Mouse (Mus musculus) CD4-positive, CD25-positive, alpha-beta regulatory T cell, adult 4 months (primary cell): ENCODE measurements around the gene Cdc42ep4. TPM values are rescaled to one million over a fixed set of nuclear protein-coding genes. Genes with fewer than 3 reads are reported as not detected.

Experiments
- ATAC-seq: one replicate; pipeline ENCODE4 v1.8.0; 2017
- polyA plus RNA-seq, 2 experiments: library from polyadenylated mRNA; unstranded; fragments of 100-300 nt; shearing (Covaris generic); gene quantifications; one replicate each; pipeline ENCODE4 v1.2.1; 2017

Gene Cdc42ep4
- 1 to 10 TPM; 2.1 to 2.3 TPM for polyA plus RNA-seq

GRCm38 (mm10) chr11:113751484-113752084, at the start of gene Cdc42ep4:
Cdc42ep4 (minus strand) TSS chr11:113751881.
- ATAC-seq = peak; percentile 86

GRCm38 (mm10) chr11:113800026-113800425, 48.3 kb upstream of the Cdc42ep4 start:
- ATAC-seq = no peak

DNA sequence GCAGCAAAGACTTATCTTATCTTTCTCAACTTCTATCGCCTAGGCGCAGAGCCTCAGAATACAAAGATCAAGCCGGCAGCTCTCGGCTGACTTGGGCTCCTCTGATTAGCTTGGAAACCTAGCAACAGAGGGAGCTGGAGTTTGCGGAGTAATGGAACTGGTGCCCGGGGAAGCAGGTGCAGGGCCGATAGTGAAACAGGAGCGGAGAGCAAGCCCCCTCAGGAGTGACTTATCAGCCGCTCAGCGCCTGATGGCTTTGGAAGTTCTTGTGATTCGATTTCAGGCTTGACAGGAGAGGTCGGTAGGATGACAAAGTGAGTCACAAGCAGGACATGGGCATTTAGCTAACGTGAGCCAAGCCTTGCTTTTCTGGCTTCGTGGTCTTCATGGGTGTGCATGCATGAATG, 47.4 kb upstream of the Cdc42ep4 start:
- ATAC-seq = no peak

- no peak for ATAC-seq
These were observed 46.3 kb upstream of the Cdc42ep4 start for GRCm38 (mm10) chr11:113798011-113798410.

DNA sequence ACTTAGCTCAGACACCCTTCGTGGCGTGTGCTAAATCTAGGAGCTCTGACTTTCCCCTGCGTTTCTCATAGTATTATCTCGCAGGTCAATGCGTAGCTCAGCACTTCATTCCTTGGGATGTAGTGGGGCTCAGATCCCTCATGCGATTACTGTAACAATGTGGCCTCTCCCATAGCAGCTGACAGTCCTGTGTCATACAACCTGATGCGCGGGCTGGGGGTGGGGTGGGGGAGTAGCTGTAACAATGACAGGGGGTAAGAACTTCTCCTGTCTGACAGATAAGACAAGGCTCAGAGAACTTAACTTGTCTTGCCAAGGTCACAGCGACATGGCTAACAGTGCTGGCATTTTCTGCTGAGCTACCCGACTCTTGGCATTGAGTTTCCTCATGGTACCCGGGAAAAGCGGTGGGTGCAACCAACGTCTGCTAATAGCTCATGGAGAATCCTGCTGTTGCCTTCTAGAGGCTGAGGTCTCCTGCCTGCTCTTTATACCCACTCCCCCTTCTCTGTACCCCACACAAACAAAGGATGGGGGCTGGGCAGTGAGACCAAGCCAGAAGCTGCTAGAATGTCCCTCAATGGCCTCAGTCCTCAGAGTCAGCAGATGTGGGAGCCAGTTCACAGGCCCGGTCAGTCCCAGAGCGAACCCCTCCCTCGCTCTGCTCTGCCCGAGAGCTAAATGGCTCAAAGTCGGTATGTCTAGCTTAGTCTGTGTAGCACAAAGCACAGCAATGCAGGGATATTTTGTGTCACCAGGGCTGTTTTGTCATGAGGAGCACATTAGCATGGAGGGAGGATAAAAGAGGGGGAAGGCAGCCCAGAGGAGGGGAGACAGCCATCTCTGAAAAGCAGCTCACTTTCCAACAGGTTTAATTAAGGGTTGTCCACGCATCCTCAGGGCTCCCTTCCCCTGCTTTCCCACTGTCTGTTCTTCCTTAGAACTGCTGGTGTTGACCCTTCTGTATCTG, 45.6 kb upstream of the Cdc42ep4 start:
- ATAC-seq = no peak

DNA sequence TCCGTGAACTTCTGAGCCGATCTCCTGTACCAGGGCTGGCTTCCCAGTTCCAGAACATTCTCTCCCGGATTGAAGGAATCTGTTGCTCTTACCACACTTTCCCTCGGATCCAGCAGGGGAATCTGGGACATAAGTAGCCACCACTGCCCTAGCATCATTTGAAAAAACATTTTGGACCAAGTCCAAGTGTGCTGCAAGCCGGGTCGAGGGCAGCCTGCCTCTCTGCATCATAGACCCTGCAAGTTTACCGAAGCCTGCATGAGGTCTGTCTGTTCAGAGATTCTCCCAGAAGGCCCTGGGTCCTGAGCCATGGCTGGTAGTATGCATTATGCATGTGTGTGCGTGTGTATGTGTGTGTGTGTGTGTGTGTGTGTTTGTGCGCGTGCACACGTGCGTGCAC, 44.2 kb upstream of the Cdc42ep4 start:
- no peak for ATAC-seq

DNA sequence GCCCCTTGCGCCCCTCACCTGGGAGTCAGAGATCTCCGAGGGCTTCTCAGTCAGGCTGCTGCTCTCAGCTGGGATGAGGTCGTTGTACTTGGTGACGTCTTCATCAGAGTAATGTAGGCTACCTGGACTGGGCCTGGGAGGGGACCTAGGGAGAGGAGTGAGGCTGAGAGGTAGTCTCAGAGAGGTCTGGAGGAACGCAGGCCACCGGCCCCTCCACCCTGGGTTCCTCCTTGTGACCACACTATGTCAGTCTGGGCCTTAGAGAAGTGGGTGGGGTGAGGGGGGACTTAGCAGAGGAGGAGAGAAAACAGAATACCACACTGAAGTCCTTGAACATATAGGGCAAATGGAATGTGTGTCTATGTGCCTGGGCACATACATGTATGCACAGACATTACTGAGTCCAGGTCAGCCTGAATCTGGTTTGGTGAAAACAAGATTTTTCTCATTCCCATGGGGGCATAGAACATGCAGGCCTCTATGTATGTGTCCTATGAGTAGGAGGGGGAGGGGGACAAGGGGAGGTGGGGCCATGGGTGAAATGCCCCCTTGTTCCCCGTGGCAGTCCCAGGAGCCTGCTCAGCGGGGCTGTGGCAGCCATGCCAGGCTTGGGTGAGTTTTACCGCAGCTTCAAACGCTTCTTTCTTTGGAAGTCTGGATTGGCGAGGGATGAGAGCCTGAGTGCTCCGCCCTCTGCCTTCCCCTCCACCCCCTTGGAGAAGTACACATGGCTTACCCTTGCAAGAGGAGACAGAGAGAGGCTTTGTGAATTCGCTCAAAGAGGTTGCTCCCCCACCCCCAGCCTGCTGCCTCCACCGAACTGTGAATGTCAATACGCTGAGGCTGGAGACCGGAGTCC, 39.9 kb upstream of the Cdc42ep4 start:
- ATAC-seq = no peak

GRCm38 (mm10) chr11:113789101-113789500, 37.4 kb upstream of the Cdc42ep4 start:
- ATAC-seq = no peak

DNA sequence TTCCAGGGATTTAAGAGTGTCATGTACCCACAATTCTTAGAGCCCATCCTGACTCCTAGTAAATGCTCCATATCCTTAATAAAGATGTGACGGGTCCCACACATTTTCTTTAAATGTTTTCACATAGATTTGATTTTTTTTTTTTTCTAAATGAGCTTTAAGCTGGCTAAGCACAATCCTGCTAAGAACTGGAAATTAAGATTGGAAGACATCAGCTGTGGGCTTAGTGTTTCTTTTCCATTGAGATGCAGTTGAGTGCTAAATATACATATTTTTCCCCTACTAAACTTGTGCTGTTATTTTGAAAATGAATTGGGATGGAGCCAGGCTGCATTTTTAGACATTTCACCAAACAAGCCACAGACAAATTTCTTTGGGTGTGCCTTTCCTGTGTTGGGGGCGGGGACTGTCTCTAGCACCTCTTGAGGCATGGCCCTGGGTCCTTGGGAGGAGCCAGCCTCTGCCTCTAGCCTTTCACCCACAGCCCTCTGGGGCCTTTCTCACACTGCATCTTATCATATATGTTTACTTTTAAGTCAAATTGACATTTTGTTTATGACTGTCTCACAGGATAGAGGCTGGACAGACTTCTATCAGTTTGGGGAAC, 36.6 kb upstream of the Cdc42ep4 start:
- ATAC-seq = peak; percentile 73

- ATAC-seq = peak; percentile 63
These were observed 35.9 kb upstream of the Cdc42ep4 start for GRCm38 (mm10) chr11:113787432-113788182.

DNA sequence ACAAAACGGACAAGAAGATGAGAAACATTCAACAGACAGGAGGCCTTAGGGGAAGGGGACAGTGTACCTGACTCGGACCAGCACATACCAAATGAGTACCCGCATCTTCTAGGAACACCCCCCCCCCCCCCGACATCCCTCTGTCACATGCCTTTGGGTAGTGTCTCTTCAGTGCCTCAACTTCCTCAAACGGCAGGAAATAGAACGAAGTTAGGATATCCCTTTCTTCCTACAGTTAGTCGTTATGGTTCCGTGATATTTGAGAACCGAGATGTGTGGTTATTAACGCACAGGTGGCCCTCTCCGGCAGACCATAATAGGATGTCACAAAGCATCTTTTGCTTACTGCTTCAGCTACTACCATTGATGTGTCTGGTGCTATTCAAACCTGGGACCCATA, 35.3 kb upstream of the Cdc42ep4 start:
- peak; percentile 17 for ATAC-seq

GRCm38 (mm10) chr11:113786395-113786794, 34.7 kb upstream of the Cdc42ep4 start:
- no peak for ATAC-seq

- ATAC-seq = no peak
These were observed 33.9 kb upstream of the Cdc42ep4 start for GRCm38 (mm10) chr11:113785406-113786171.

DNA sequence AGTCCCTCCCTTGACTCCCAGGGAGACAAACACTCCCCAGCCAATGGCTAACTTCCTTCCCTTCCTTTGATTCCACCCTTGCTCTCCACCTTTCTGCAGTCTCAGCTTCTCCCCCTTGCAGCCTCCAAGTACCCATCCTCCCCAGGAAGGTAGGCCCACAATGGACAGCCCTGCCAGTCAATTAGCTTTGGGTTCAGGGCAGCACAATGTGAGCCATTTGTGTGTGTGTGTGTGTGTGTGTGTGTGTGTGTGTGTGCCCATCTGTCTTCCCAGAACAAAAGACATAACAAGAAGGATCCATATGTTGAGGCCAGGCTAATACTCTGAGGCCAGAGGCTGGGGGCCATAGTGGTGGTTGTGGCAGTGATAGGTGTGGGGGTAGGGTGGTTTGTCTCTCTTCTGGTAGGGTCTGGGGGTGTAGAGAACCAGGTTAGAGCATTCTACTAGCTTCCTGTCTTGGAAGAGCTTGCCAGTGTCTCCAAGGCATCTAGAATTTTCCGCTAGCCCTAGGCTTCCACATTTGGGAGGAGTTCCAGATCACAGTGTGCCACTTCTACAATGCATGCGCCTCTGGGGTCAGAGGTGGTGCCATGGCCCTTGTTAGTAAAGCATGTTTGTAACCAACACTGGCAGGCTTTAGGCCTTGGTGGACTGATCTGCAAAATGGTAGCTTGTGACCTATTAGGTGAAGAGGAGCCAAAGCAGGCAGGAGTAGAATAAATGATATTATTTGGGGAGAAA, 33.1 kb upstream of the Cdc42ep4 start:
- ATAC-seq = no peak

DNA sequence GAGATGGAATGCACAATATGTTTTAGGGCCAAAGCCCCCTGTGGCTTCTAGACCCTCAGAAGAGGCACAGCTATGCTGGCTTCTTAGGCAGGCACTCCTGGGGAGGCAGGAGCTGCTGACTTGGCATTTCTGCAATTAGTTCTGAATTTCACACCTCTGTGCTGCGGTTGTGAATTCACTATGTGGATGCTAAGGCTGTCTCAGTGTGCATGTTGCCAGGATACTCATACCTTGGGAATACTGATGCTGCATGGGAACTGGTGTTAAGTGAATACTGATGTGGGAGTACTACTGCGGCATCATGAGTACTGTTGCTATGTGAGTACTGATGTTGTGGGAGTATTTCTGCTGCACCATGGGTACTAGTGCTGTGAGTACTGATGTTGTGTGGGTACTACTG, 30.8 kb upstream of the Cdc42ep4 start:
- no peak for ATAC-seq

GRCm38 (mm10) chr11:113782006-113782405, 30.3 kb upstream of the Cdc42ep4 start:
- no peak for ATAC-seq

- ATAC-seq = no peak
These were observed 28.0 kb upstream of the Cdc42ep4 start for GRCm38 (mm10) chr11:113779680-113780041.

GRCm38 (mm10) chr11:113778733-113779679, 27.3 kb upstream of the Cdc42ep4 start:
- no peak for ATAC-seq

- ATAC-seq = no peak
These were observed 26.3 kb upstream of the Cdc42ep4 start for GRCm38 (mm10) chr11:113777878-113778464.
